Mouse (Mus musculus) E14TG2a.4 (cell line): ENCODE data around the gene Galnt12.

ENCODE experiments used
- CTCF ChIP-seq: conservative IDR thresholded peaks from 2 replicates; pipeline ENCODE4 v1.5.1; 2014; ENCODE audit warnings: low read length
- NANOG ChIP-seq: IDR thresholded peaks from 2 replicates; pipeline ENCODE4 v1.6.1; 2014; ENCODE audit warnings: borderline replicate concordance, low read length, mixed read lengths

DNA sequence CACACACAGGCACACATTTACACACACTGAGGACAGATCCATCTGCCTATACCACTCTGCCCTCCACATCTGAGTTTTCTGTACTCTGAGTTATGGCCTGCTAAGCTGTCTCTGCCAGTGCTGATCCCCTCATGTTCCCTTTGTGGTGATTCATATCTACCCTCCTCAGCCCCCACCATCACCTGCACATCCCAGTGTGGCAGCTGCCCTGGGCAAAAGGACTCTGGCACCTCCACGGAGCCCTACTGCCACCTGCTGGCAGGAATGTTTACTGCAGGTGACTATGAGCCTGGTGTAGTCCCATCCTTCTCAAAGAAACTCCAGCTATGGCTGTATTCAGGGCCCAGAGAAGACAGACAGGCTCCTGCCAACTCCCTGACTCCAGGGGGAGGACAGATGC lies 41.5 kb upstream of the Galnt12 start:
- TF ChIP-seq CTCF (peak; percentile 81), NANOG (no peak)
